Mouse (Mus musculus): ENCODE measurements around the gene Defb20. TPM values are rescaled to one million over a fixed set of nuclear protein-coding genes. Genes with fewer than 3 reads are reported as not detected.

The Defb20 gene
- total RNA-seq, 2 experiments from 2014 or later = not detected

GRCm38 (mm10) chr2:152498020-152498419 lies 21.2 kb downstream of the Defb20 start:
- DNase-seq (ENCODE audit: low spot score in 2 of 2) = no peak

- DNase-seq (ENCODE audit: low spot score in 2 of 2) = no peak
Observed at GRCm38 (mm10) chr2:152500204-152500862, 23.5 kb downstream of the Defb20 start.

DNA sequence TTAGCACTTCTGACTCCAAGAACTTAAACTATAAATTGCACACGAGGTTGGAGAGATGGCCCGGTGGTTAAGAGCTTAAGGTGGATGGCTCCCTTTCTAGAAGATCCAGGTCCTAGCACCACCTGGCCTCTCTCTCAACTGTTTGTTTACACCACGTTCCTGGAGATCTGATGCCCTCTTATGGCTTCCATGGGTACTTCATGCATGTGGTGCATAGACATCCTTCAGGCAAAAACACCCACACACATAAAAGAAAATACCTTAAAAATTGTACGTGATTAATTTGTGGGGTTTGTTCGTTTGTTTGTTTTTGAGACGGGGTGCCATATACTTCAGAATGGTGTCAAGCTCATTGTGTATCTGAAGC lies 24.0 kb downstream of the Defb20 start:
- DNase-seq (ENCODE audit: low spot score in 2 of 2) = no peak

GRCm38 (mm10) chr2:152503950-152504349 lies 27.1 kb downstream of the Defb20 start:
- DNase-seq (ENCODE audit: low spot score in 2 of 2) = no peak

DNA sequence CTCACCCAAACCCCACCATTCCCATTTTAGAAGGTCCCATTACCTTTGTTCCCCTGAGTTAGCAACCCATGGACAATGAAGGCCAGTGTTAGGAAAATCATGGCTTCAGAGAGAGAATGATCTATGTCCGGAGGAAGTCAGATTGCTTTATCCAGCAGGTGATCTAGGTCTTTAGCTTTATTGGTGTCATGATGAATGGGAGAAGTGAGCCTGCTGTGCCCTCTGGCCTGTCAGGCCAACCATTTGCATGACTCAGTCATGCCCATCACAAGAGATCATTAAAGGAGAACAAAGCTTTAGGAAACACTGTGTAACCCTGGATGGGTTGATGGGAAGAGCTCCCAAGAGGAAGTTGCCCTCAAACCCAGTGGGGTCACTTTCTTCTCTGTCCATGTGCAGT lies 34.7 kb downstream of the Defb20 start, which contains the start of gene Defb26:
Gene Defb26, minus strand, starts transcription at position 101 of the 400 bp plus-strand sequence.
- no peak for DNase-seq (ENCODE audit: low spot score in 2 of 2)

DNA sequence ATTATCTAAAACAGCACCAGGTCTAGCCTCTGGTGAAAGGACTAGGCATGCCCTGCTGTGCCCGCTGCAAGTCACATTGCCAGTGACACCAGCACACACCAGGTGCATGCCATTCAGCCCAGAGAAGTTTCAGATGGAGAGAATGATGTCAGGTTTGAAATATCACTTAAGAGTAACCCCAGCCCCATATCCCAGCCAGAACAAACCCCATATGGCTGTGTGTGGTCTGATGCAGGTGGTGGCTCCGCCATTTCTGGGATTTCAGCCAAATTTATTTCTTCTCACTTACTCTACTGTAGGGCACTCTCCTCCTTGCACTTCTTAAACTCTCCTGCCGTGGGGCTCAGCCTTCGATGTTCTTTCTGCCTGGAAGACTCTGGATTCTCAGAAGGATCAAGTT lies 39.2 kb downstream of the Defb20 start:
- DNase-seq (ENCODE audit: low spot score in 2 of 2) = no peak

GRCm38 (mm10) chr2:152517981-152518380 lies 41.1 kb downstream of the Defb20 start, which contains the start of gene Defb28:
Defb28 (plus strand) TSS chr2:152518255.
- DNase-seq (ENCODE audit: low spot score in 2 of 2) = no peak

Other genes with a start within 250 kb of the Defb20 start
- gene Tbc1d20, start 183.2 kb upstream of the Defb20 start, total RNA-seq (2021) = 10 to 100 TPM; 50.8 to 54.8 TPM
- 100 to 1,000 TPM; 100 to 110 TPM for gene Rbck1, start 144.4 kb upstream of the Defb20 start, total RNA-seq (2021)
- gene Trib3, start 133.0 kb upstream of the Defb20 start, total RNA-seq (2021) = under 1 TPM in 1 of 2 experiments, not detected in 1; 0.69 TPM
- gene Nrsn2, start 100.4 kb upstream of the Defb20 start, total RNA-seq (2021) = 100 to 1,000 TPM in 1 of 2 experiments, 10 to 100 TPM in 1; 95.7 to 106 TPM
- 10 to 100 TPM; 15.0 to 15.6 TPM for gene Sox12, start 79.0 kb upstream of the Defb20 start, total RNA-seq (2021)
- gene Zcchc3, start 62.0 kb upstream of the Defb20 start, total RNA-seq (2021) = 10 to 100 TPM; 10.2 to 10.6 TPM
- gene 6820408C15Rik, start 61.5 kb upstream of the Defb20 start, total RNA-seq (2021) = 1 to 10 TPM; 1.7 to 2.3 TPM
- not detected for gene Defb23, start 12.4 kb upstream of the Defb20 start, total RNA-seq (2021)
- gene Defb22, start 13.1 kb downstream of the Defb20 start, total RNA-seq (2021) = not detected
- gene Defb26, start 34.6 kb downstream of the Defb20 start, total RNA-seq (2021) = not detected
- not detected for gene Defb28, start 41.2 kb downstream of the Defb20 start, total RNA-seq (2021)
- not detected for gene Defb29, start 63.0 kb downstream of the Defb20 start, total RNA-seq (2021)
- not detected for gene Gm17416, start 92.3 kb downstream of the Defb20 start, total RNA-seq (2021)
- not detected for gene Defb21, start 95.7 kb downstream of the Defb20 start, total RNA-seq (2021)
- gene Defb19, start 103.2 kb downstream of the Defb20 start, total RNA-seq (2021) = not detected
- gene Defb45, start 122.3 kb downstream of the Defb20 start, total RNA-seq (2021) = not detected
- gene Defb36, start 127.3 kb downstream of the Defb20 start, total RNA-seq (2021) = not detected
- not detected for gene Defb25, start 146.0 kb downstream of the Defb20 start, total RNA-seq (2021)
- under 1 TPM; 0.74 to 0.79 TPM for gene Rem1, start 149.9 kb downstream of the Defb20 start, total RNA-seq (2021)
- gene H13, start 192.4 kb downstream of the Defb20 start, total RNA-seq (2021) = 10 to 100 TPM; 75.0 to 76.0 TPM
- gene Mcts2, start 210.0 kb downstream of the Defb20 start, total RNA-seq (2021) = 10 to 100 TPM; 18.3 to 19.2 TPM